Mouse (Mus musculus): ENCODE measurements around the gene Rptor.

DNA sequence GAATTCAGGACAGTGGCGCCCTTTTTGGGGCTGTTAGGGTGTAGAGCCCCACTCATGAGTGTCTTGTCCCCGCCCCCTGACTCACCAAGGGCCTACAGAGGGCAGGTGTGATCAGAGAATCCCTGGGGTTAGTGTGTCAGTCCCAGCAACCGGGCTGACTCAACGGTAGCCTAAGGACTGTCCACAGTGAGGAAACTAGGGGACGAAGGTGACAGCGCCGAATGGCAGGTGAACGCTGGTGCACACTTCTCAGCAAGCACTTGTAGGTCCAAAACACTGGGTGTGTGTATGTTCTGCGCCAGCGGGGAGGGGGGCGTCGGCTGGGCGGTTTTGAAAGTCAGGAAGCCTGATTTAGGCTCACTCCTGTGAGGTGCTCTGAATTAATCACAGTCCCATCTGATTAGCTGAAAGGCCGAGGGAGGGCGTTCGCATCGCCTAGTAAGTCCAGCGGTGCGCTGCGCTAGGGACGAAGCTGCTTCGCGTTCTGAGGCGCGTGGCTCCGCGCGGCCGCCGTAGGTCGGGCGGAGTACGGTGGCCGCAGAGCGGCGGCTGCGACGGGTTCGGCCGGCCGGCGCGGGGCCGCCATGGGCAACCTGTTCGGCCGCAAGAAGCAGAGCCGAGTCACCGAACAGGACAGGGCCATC lies 310.7 kb downstream of the Rptor start, which contains the start of gene Chmp6:
- TF ChIP-seq CTCF (IDR thresholded peaks at IDR 0.05; ENCODE audit: borderline replicate concordance, insufficient read depth, low read depth, low read length) (0 out of 2 replicates have a peak, but pooled peaks have one; percentile 9), POLR2A (IDR thresholded peaks at IDR 0.05; ENCODE audit: borderline replicate concordance, insufficient read depth, low read length) (peak; percentile 45; the same call in 1 of the 2 replicates)
